Mouse (Mus musculus) brown adipose tissue, adult 24 weeks (tissue): Measurements from ENCODE around the gene Etfbkmt. TPM values are rescaled to one million over a fixed set of nuclear protein-coding genes. Genes with fewer than 3 reads are reported as not detected.
A peak's percentile ranks its signal among the peaks of the same experiment; 100 is the strongest.
"Not testable (repeated sequence)": the region's sequence is repeated elsewhere in the genome, so short reads cannot be mapped to it uniquely, and the experiment has no call there.

ENCODE experiments used
- H3K27ac ChIP-seq: fragments of 200-500 bp; replicated peaks from 2 replicates; pipeline ENCODE4 v1.5.1; 2012; ENCODE audit warnings: low read depth, mild to moderate bottlenecking, low read length
- H3K4me1 ChIP-seq: fragments of 200-500 bp; 2 replicates; pipeline ENCODE4 v1.6.1; 2012; ENCODE audit warnings: low read length, mixed read lengths; ENCODE audit not compliant: control insufficient read depth, insufficient read depth, insufficient read length
- H3K4me3 ChIP-seq: fragments of 200-500 bp; 2 replicates; pipeline ENCODE4 v1.5.1; 2012; ENCODE audit warnings: low read depth, mild to moderate bottlenecking, low read length, moderate library complexity; ENCODE audit not compliant: insufficient read depth
- polyA plus RNA-seq: library from polyadenylated mRNA; stranded (reverse); fragments of >200 nt; gene quantifications from 2 replicates; pipeline ENCODE4 v1.2.4, GENCODE M21; 2012; ENCODE audit not compliant: missing spikeins, insufficient read depth, insufficient read length

Etfbkmt gene
- polyA plus RNA-seq, 1 experiment, result 30.2 TPM

GRCm38 (mm10) chr6:149118935-149119334 lies 20.7 kb upstream of the Etfbkmt start:
- H3K4me3 ChIP-seq, result no peak overlapping the region
- H3K4me1 ChIP-seq, result peaks cover 2% of the 10 kb centered on the region; the same call in 1 of the 2 replicates
- H3K27ac ChIP-seq, result peak overlapping the region; percentile 86

GRCm38 (mm10) chr6:149119853-149120252 lies 19.8 kb upstream of the Etfbkmt start:
- Histone ChIP-seq H3K27ac (no peak overlapping the region), H3K4me3 (no peak overlapping the region), H3K4me1 (peaks cover 2% of the 10 kb centered on the region; the same call in 1 of the 2 replicates)

GRCm38 (mm10) chr6:149123042-149123441 lies 16.6 kb upstream of the Etfbkmt start:
- H3K4me1 ChIP-seq, result peaks cover 2% of the 10 kb centered on the region; the same call in 1 of the 2 replicates

GRCm38 (mm10) chr6:149126675-149127074 lies 13.0 kb upstream of the Etfbkmt start:
- H3K4me1 ChIP-seq, result no peaks in the 10 kb centered on the region
- H3K27ac ChIP-seq, result no peak overlapping the region
- no peak overlapping the region for H3K4me3 ChIP-seq

More at GRCm38 (mm10) chr6:149123042-149123441, 16.6 kb upstream of the Etfbkmt start:
- H3K4me3 ChIP-seq, result no peak overlapping the region
- no peak overlapping the region for H3K27ac ChIP-seq

GRCm38 (mm10) chr6:149129870-149130269 lies 9.8 kb upstream of the Etfbkmt start, which contains the start of gene Gm10203:
Gene Gm10203 (plus strand): TSS chr6:149130170.
- not testable (repeated sequence) for H3K27ac ChIP-seq, H3K4me3 ChIP-seq, H3K4me1 ChIP-seq

- H3K27ac ChIP-seq, result no peak overlapping the region
- H3K4me1 ChIP-seq, result no peaks in the 10 kb centered on the region
- H3K4me3 ChIP-seq, result no peak overlapping the region
Observed at GRCm38 (mm10) chr6:149131111-149131510, 8.5 kb upstream of the Etfbkmt start.

- no peak overlapping the region for H3K27ac ChIP-seq
- no peaks in the 10 kb centered on the region for H3K4me1 ChIP-seq
Observed at GRCm38 (mm10) chr6:149132311-149133077, 7.2 kb upstream of the Etfbkmt start.

GRCm38 (mm10) chr6:149134391-149135150 lies 5.1 kb upstream of the Etfbkmt start:
- no peak overlapping the region for H3K4me3 ChIP-seq
- H3K4me1 ChIP-seq, result no peaks in the 10 kb centered on the region
- peak overlapping the region; percentile 40 for H3K27ac ChIP-seq

More at GRCm38 (mm10) chr6:149132311-149133077, 7.2 kb upstream of the Etfbkmt start:
- H3K4me3 ChIP-seq, result no peak overlapping the region

GRCm38 (mm10) chr6:149135631-149136030 lies 4.0 kb upstream of the Etfbkmt start:
- Histone ChIP-seq H3K27ac (0 out of 2 replicates have a peak overlapping the region, but pooled peaks have one; percentile 0), H3K4me1 (no peaks in the 10 kb centered on the region), H3K4me3 (no peak overlapping the region)

GRCm38 (mm10) chr6:149137936-149138335 lies 1.7 kb upstream of the Etfbkmt start:
- H3K4me1 ChIP-seq, result 0 out of 2 replicates have a peak, but pooled peaks cover 5% of the 10 kb centered on the region
- peak overlapping the region; percentile 40; the same call in 1 of the 2 replicates for H3K27ac ChIP-seq
- H3K4me3 ChIP-seq, result no peak overlapping the region

GRCm38 (mm10) chr6:149139011-149139410 lies 638 bp upstream of the Etfbkmt start:
- Histone ChIP-seq H3K27ac (no peak overlapping the region), H3K4me3 (no peak overlapping the region), H3K4me1 (0 out of 2 replicates have a peak, but pooled peaks cover 5% of the 10 kb centered on the region)

GRCm38 (mm10) chr6:149141393-149142173 lies 1.9 kb downstream of the Etfbkmt start:
- Histone ChIP-seq H3K4me1 (0 out of 2 replicates have a peak, but pooled peaks cover 5% of the 10 kb centered on the region), H3K27ac (peak overlapping the region; percentile 78), H3K4me3 (peak overlapping the region; percentile 70)

- Histone ChIP-seq H3K4me3 (no peak overlapping the region), H3K4me1 (0 out of 2 replicates have a peak, but pooled peaks cover 5% of the 10 kb centered on the region), H3K27ac (no peak overlapping the region)
Observed at GRCm38 (mm10) chr6:149145143-149145542, 5.5 kb downstream of the Etfbkmt start.

GRCm38 (mm10) chr6:149148436-149149229 lies 9.0 kb downstream of the Etfbkmt start:
- Histone ChIP-seq H3K4me3 (no peak overlapping the region), H3K4me1 (no peaks in the 10 kb centered on the region), H3K27ac (no peak overlapping the region)
